Mouse (Mus musculus) megakaryocyte, embryonic 14.5 days (primary cell): ENCODE results near the gene Nhsl2.

Experiments used
- FLI1 ChIP-seq: IDR thresholded peaks from 2 replicates; pipeline ENCODE4 v1.6.1; 2012; ENCODE audit warnings: low read length, inconsistent platforms, mixed read lengths
- GATA1 ChIP-seq: IDR thresholded peaks from 3 replicates; pipeline ENCODE4 v1.6.1; 2012; ENCODE audit warnings: mixed read lengths, low read length, inconsistent platforms, borderline replicate concordance

DNA sequence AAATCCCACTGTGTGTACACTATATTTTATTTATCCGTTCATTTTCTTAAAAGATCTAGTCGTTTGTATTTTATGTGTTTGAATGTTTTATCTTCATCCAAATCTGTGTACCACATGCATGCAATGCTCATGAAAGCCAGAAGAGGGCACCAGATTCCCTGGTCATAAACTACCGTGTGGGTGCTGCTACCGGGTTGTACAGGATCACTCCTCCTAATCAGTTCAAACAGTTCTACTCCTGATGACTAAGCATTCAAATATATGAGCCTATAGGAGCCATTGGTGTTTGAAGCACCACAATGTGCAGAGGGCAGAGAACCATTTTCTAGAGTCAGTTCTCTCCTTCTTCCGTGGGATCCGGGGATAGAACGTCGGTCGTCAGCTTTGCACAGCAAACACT lies 210.3 kb downstream of the Nhsl2 start:
- TF ChIP-seq GATA1: no peak
- TF ChIP-seq FLI1: no peak
